Mouse (Mus musculus): Measurements from ENCODE around the gene Pih1d2. TPM values are rescaled to one million over a fixed set of nuclear protein-coding genes. Genes with fewer than 3 reads are reported as not detected.
A peak's percentile ranks its signal among the peaks of the same experiment; 100 is the strongest.

Pih1d2 gene
- total and polyA plus RNA-seq, 3 experiments = 0.31 to 0.66 TPM; not detected in 1

GRCm38 (mm10) chr9:50585145-50585818 lies 31.8 kb upstream of the Pih1d2 start:
- no peak overlapping the region for H3K27ac ChIP-seq
- no peaks in the 10 kb centered on the region for H3K79me2 ChIP-seq (replicated peaks; ENCODE audit: control insufficient read depth, insufficient read depth, low read length)
- no peak overlapping the region for H3K9ac ChIP-seq (ENCODE audit: low read depth, low read length)
- no peak overlapping the region for H3K4me3 ChIP-seq
- no peaks in the 10 kb centered on the region for H3K36me3 ChIP-seq (ENCODE audit: control insufficient read depth, insufficient read depth, low read length)
- no peaks in the 10 kb centered on the region for H3K4me1 ChIP-seq (ENCODE audit: control insufficient read depth, insufficient read depth, low read length)
- no peak for DNase-seq
- no peaks in the 10 kb centered on the region for H3K27me3 ChIP-seq (ENCODE audit: control insufficient read depth, insufficient read depth, low read length)
- 74% methylated on average over 6 of the region's 6 CpGs for whole genome bisulfite sequencing
- intact Hi-C loops (cut with DNase I) = no loop called here
- TF ChIP-seq POLR2A (IDR thresholded peaks at IDR 0.05; ENCODE audit: insufficient read depth, low read depth, low read length) = no peak

GRCm38 (mm10) chr9:50586955-50587354 lies 30.2 kb upstream of the Pih1d2 start:
- H3K4me1 ChIP-seq (ENCODE audit: control insufficient read depth, insufficient read depth, low read length) = no peaks in the 10 kb centered on the region
- intact Hi-C loops (cut with DNase I) = no loop called here
- H3K27me3 ChIP-seq (ENCODE audit: control insufficient read depth, insufficient read depth, low read length) = no peaks in the 10 kb centered on the region
- no peak for DNase-seq
- H3K79me2 ChIP-seq (replicated peaks; ENCODE audit: control insufficient read depth, insufficient read depth, low read length) = no peaks in the 10 kb centered on the region
- H3K36me3 ChIP-seq (ENCODE audit: control insufficient read depth, insufficient read depth, low read length) = no peaks in the 10 kb centered on the region
- WGBS = 75% methylated on average over 4 of the region's 4 CpGs
- no peak overlapping the region for H3K9ac ChIP-seq (ENCODE audit: low read depth, low read length)
- TF ChIP-seq EP300 (IDR thresholded peaks at IDR 0.05; ENCODE audit: insufficient read depth, low read depth, low read length) (no peak), CTCF (IDR thresholded peaks at IDR 0.05) (no peak), POLR2A (IDR thresholded peaks at IDR 0.05; ENCODE audit: insufficient read depth, low read depth, low read length) (no peak)
- H3K27ac ChIP-seq = no peak overlapping the region
- no peak overlapping the region for H3K4me3 ChIP-seq

GRCm38 (mm10) chr9:50590856-50591518 lies 26.1 kb upstream of the Pih1d2 start:
- intact Hi-C loops (cut with DNase I) = loop anchor here (10.0 kb wide), 1 partner anchor 146 kb away; no protein-coding TSS in a partner anchor
- TF ChIP-seq CTCF (IDR thresholded peaks at IDR 0.05) (no peak), EP300 (IDR thresholded peaks at IDR 0.05; ENCODE audit: insufficient read depth, low read depth, low read length) (no peak), POLR2A (IDR thresholded peaks at IDR 0.05; ENCODE audit: insufficient read depth, low read depth, low read length) (no peak)

GRCm38 (mm10) chr9:50592955-50593354 lies 24.2 kb upstream of the Pih1d2 start:
- no peak overlapping the region for H3K9ac ChIP-seq (ENCODE audit: low read depth, low read length)
- H3K27ac ChIP-seq = no peak overlapping the region
- TF ChIP-seq POLR2A (IDR thresholded peaks at IDR 0.05; ENCODE audit: insufficient read depth, low read depth, low read length) (no peak), CTCF (IDR thresholded peaks at IDR 0.05) (no peak), EP300 (IDR thresholded peaks at IDR 0.05; ENCODE audit: insufficient read depth, low read depth, low read length) (no peak)
- H3K36me3 ChIP-seq (ENCODE audit: control insufficient read depth, insufficient read depth, low read length) = no peaks in the 10 kb centered on the region; the same call in 1 of the 2 replicates
- no peaks in the 10 kb centered on the region for H3K4me1 ChIP-seq (ENCODE audit: control insufficient read depth, insufficient read depth, low read length)
- H3K27me3 ChIP-seq (ENCODE audit: control insufficient read depth, insufficient read depth, low read length) = no peaks in the 10 kb centered on the region
- intact Hi-C loops (cut with DNase I) = loop anchor here (10.0 kb wide), 1 partner anchor 148 kb away; no protein-coding TSS in a partner anchor
- H3K4me3 ChIP-seq = no peak overlapping the region
- no peak for DNase-seq
- WGBS = 85% methylated on average over 9 of the region's 9 CpGs
- H3K79me2 ChIP-seq (replicated peaks; ENCODE audit: control insufficient read depth, insufficient read depth, low read length) = no peaks in the 10 kb centered on the region

More at GRCm38 (mm10) chr9:50590856-50591518, 26.1 kb upstream of the Pih1d2 start:
- DNase-seq = peak in 1 of 2 experiments; percentile 23
- Histone ChIP-seq H3K4me1 (ENCODE audit: control insufficient read depth, insufficient read depth, low read length) (no peaks in the 10 kb centered on the region), H3K9ac (ENCODE audit: low read depth, low read length) (no peak overlapping the region), H3K4me3 (no peak overlapping the region), H3K27ac (no peak overlapping the region), H3K79me2 (replicated peaks; ENCODE audit: control insufficient read depth, insufficient read depth, low read length) (no peaks in the 10 kb centered on the region), H3K36me3 (ENCODE audit: control insufficient read depth, insufficient read depth, low read length) (no peaks in the 10 kb centered on the region), H3K27me3 (ENCODE audit: control insufficient read depth, insufficient read depth, low read length) (no peaks in the 10 kb centered on the region)
- whole genome bisulfite sequencing = 69% methylated on average over 10 of the region's 10 CpGs

GRCm38 (mm10) chr9:50593544-50593943 lies 23.6 kb upstream of the Pih1d2 start:
- Histone ChIP-seq H3K79me2 (replicated peaks; ENCODE audit: control insufficient read depth, insufficient read depth, low read length) (no peaks in the 10 kb centered on the region), H3K9ac (ENCODE audit: low read depth, low read length) (no peak overlapping the region), H3K4me1 (ENCODE audit: control insufficient read depth, insufficient read depth, low read length) (no peaks in the 10 kb centered on the region; the same call in 1 of the 2 replicates), H3K4me3 (no peak overlapping the region), H3K27me3 (ENCODE audit: control insufficient read depth, insufficient read depth, low read length) (no peaks in the 10 kb centered on the region), H3K36me3 (ENCODE audit: control insufficient read depth, insufficient read depth, low read length) (no peaks in the 10 kb centered on the region; the same call in 1 of the 2 replicates), H3K27ac (no peak overlapping the region)
- 79% methylated on average over 3 of the region's 3 CpGs for WGBS
- intact Hi-C loops (cut with DNase I) = loop anchor here (10.0 kb wide), 1 partner anchor 149 kb away; no protein-coding TSS in a partner anchor
- peak; percentile 50 for TF ChIP-seq CTCF (IDR thresholded peaks at IDR 0.05)
- TF ChIP-seq EP300 (IDR thresholded peaks at IDR 0.05; ENCODE audit: insufficient read depth, low read depth, low read length) = no peak
- peak in 1 of 2 experiments; percentile 18 for DNase-seq
